Mouse (Mus musculus) embryonic fibroblast, embryonic 13.5 days (primary cell): ENCODE measurements at regions not wholly inside any gene's neighbourhood (a gene's known extent, or its start where the extent isn't known, plus 50 kb on each side); places are given as distances from the start of the nearest gene placed in this dataset.

Experiments used
- CTCF ChIP-seq: IDR thresholded peaks from 2 replicates; pipeline ENCODE4 v1.5.1; 2011; ENCODE audit warnings: mild to moderate bottlenecking, control low read depth, low read length, moderate library complexity, borderline replicate concordance; ENCODE audit not compliant: insufficient read depth
- POLR2A ChIP-seq: IDR thresholded peaks from 2 replicates; pipeline ENCODE4 v1.6.1; 2011; ENCODE audit warnings: low read depth, mild to moderate bottlenecking, control low read depth, low read length, moderate library complexity

DNA sequence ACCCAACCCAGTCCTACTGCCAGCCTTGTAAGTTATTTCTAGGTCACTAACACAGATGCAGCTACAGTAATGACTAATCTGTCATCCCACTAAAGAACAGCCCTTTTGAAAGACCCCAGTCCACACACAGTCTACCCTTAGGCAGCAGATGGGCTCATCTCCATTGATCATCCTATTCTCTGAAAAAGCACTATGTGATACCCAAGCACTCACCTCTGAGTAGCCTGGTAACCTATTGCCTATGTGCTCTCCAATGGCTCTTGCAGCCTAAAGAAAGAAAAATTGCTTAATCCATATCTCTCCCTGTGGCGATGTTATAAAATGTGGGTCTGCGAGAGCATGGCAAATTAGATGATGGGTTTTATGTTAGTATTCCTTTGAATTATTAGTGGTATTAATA lies 189.9 kb upstream of the Vstm2b start:
- TF ChIP-seq CTCF (no peak), POLR2A (no peak)
